Mouse (Mus musculus) MEL (cell line): Measurements from ENCODE around the gene Rnase12. TPM values are rescaled to one million over a fixed set of nuclear protein-coding genes. Genes with fewer than 3 reads are reported as not detected.

Experiments
- DNase-seq: peaks from one replicate; pipeline ENCODE4 v3.0.0; 2011; ENCODE audit warnings: low read depth, low spot score
- H3K27ac ChIP-seq: 2 replicates; pipeline ENCODE4 v1.5.1; 2012; ENCODE audit warnings: low read depth, mild to moderate bottlenecking, control low read depth, low read length, moderate library complexity; ENCODE audit not compliant: control insufficient read depth
- H3K27me3 ChIP-seq, 2 experiments: fragments of 150-350 bp in 1 of 2; sonication (generic) in 1 of 2; 2 replicates each; pipeline ENCODE4 v1.6.1; 2012; ENCODE audit warnings: low read length in 2 of 2, mild to moderate bottlenecking in 2 of 2, improper control_type of control experiment in 1 of 2, moderate library complexity in 1 of 2; ENCODE audit not compliant: insufficient read depth in 2 of 2, control insufficient read depth in 1 of 2
- H3K36me3 ChIP-seq, 2 experiments: 2 replicates each; pipeline ENCODE4 v1.6.1; 2012 to 2014; ENCODE audit warnings: low read length in 2 of 2, improper control_type of control experiment in 1 of 2, inconsistent platforms in 1 of 2, mild to moderate bottlenecking in 1 of 2; ENCODE audit not compliant: insufficient read depth in 2 of 2, control insufficient read depth in 1 of 2
- H3K4me1 ChIP-seq, 2 experiments: fragments of 150-350 bp in 1 of 2; sonication (generic) in 1 of 2; 2 replicates each; pipeline ENCODE4 v1.6.1; 2012; ENCODE audit warnings: low read length in 2 of 2, improper control_type of control experiment in 1 of 2, mild to moderate bottlenecking in 1 of 2; ENCODE audit not compliant: insufficient read depth in 2 of 2, control insufficient read depth in 1 of 2
- H3K4me3 ChIP-seq, 2 experiments: fragments of 150-350 bp in 1 of 2; sonication (generic) in 1 of 2; 2 replicates each; pipeline ENCODE4 v1.5.1; 2012; ENCODE audit warnings: low read depth in 2 of 2, low read length in 2 of 2, mild to moderate bottlenecking in 2 of 2, moderate library complexity in 2 of 2, control low read depth in 1 of 2, improper control_type of control experiment in 1 of 2; ENCODE audit not compliant: control insufficient read depth in 1 of 2, insufficient read depth in 1 of 2
- H3K79me2 ChIP-seq: 2 replicates; pipeline ENCODE4 v1.6.1; 2012; ENCODE audit warnings: mild to moderate bottlenecking, low read length, moderate library complexity; ENCODE audit not compliant: control insufficient read depth, poor library complexity, insufficient read depth
- H3K9ac ChIP-seq: 2 replicates; pipeline ENCODE4 v1.6.1; 2012; ENCODE audit warnings: low read depth, mild to moderate bottlenecking, control low read depth, low read length, moderate library complexity; ENCODE audit not compliant: control insufficient read depth, poor library complexity, severe bottlenecking
- H3K9me3 ChIP-seq: fragments of 150-350 bp; sonication (generic); replicated peaks from 2 replicates; pipeline ENCODE4 v1.6.1; 2012; ENCODE audit warnings: mild to moderate bottlenecking, low read length, improper control_type of control experiment, moderate library complexity; ENCODE audit not compliant: insufficient read depth
- CHD1 ChIP-seq: IDR thresholded peaks from 2 replicates; pipeline ENCODE4 v1.6.1; 2012; ENCODE audit warnings: low read depth, mild to moderate bottlenecking, inconsistent platforms, low read length, improper control_type of control experiment
- CTCF ChIP-seq, 3 experiments: IDR thresholded peaks in 2 of 3; conservative IDR thresholded peaks in 1 of 3; 2 replicates each; pipeline ENCODE4 v1.5.1; 2011 to 2012; ENCODE audit warnings: low read length in 3 of 3, low read depth in 2 of 3, mild to moderate bottlenecking in 2 of 3, improper control_type of control experiment in 1 of 3, inconsistent platforms in 1 of 3, mixed read lengths in 1 of 3, moderate library complexity in 1 of 3; ENCODE audit not compliant: control insufficient read depth in 1 of 3, insufficient read depth in 1 of 3, poor library complexity in 1 of 3, severe bottlenecking in 1 of 3
- E2F4 ChIP-seq: IDR thresholded peaks from 2 replicates; pipeline ENCODE4 v1.6.1; 2011; ENCODE audit warnings: low read depth, low read length, improper control_type of control experiment, borderline replicate concordance
- ELF1 ChIP-seq: IDR thresholded peaks from 2 replicates; pipeline ENCODE4 v1.6.1; 2014; ENCODE audit warnings: low read depth, mild to moderate bottlenecking, inconsistent platforms, low read length, improper control_type of control experiment, moderate library complexity
- EP300 ChIP-seq, 2 experiments: IDR thresholded peaks; 2 replicates each; pipeline ENCODE4 v1.6.1; 2011; ENCODE audit warnings: improper control_type of control experiment in 2 of 2, low read length in 2 of 2, low read depth in 1 of 2, mild to moderate bottlenecking in 1 of 2
- ETS1 ChIP-seq: IDR thresholded peaks from 2 replicates; pipeline ENCODE4 v1.6.1; 2012; ENCODE audit warnings: low read depth, mild to moderate bottlenecking, inconsistent platforms, low read length, improper control_type of control experiment, moderate library complexity
- HCFC1 ChIP-seq: IDR thresholded peaks from 2 replicates; pipeline ENCODE4 v1.6.1; 2012; ENCODE audit warnings: low read depth, mild to moderate bottlenecking, inconsistent platforms, low read length, improper control_type of control experiment, moderate library complexity
- JUND ChIP-seq: IDR thresholded peaks from 2 replicates; pipeline ENCODE4 v1.6.1; 2011; ENCODE audit warnings: low read depth, mild to moderate bottlenecking, improper control_type of control experiment, low read length
- KAT2A ChIP-seq: conservative IDR thresholded peaks from 2 replicates; pipeline ENCODE4 v1.6.1; 2012; ENCODE audit warnings: low read depth, low read length, improper control_type of control experiment, inconsistent platforms
- MXI1 ChIP-seq: IDR thresholded peaks from 2 replicates; pipeline ENCODE4 v1.6.1; 2011; ENCODE audit warnings: mild to moderate bottlenecking, low read depth, low read length, improper control_type of control experiment
- NELFE ChIP-seq: IDR thresholded peaks from 2 replicates; pipeline ENCODE4 v1.6.1; 2011; ENCODE audit warnings: low read depth, low read length, improper control_type of control experiment
- NRF1 ChIP-seq: IDR thresholded peaks from 2 replicates; pipeline ENCODE4 v1.6.1; 2014; ENCODE audit warnings: low read depth, mild to moderate bottlenecking, inconsistent platforms, low read length, improper control_type of control experiment, moderate library complexity; ENCODE audit not compliant: poor library complexity, insufficient read depth, severe bottlenecking
- POLR2AphosphoS5 ChIP-seq: IDR thresholded peaks from 2 replicates; pipeline ENCODE4 v1.6.1; 2012; ENCODE audit warnings: low read depth, borderline replicate concordance, mild to moderate bottlenecking, inconsistent platforms, low read length, moderate library complexity, mixed read lengths
- RCOR1 ChIP-seq: IDR thresholded peaks from 2 replicates; pipeline ENCODE4 v1.6.1; 2012; ENCODE audit warnings: low read depth, mild to moderate bottlenecking, inconsistent platforms, low read length, improper control_type of control experiment
- TAL1 ChIP-seq: IDR thresholded peaks from 2 replicates; pipeline ENCODE4 v1.6.1; 2012; ENCODE audit warnings: mild to moderate bottlenecking, inconsistent platforms, low read length, moderate library complexity, mixed read lengths
- TBP ChIP-seq: IDR thresholded peaks from 2 replicates; pipeline ENCODE4 v1.8.0; 2011; ENCODE audit warnings: low read depth, low read length, improper control_type of control experiment
- TCF12 ChIP-seq: IDR thresholded peaks from 2 replicates; pipeline ENCODE4 v1.6.1; 2014; ENCODE audit warnings: low read depth, mild to moderate bottlenecking, inconsistent platforms, low read length, improper control_type of control experiment, moderate library complexity
- USF1 ChIP-seq: IDR thresholded peaks from 2 replicates; pipeline ENCODE4 v1.6.1; 2014; ENCODE audit warnings: low read depth, mild to moderate bottlenecking, inconsistent platforms, low read length, improper control_type of control experiment, moderate library complexity
- ZKSCAN1 ChIP-seq: IDR thresholded peaks from 2 replicates; pipeline ENCODE4 v1.6.1; 2012; ENCODE audit warnings: low read depth, mild to moderate bottlenecking, inconsistent platforms, low read length, improper control_type of control experiment, moderate library complexity
- ZMIZ1 ChIP-seq: IDR thresholded peaks from 2 replicates; pipeline ENCODE4 v1.6.1; 2012; ENCODE audit warnings: low read depth, mild to moderate bottlenecking, inconsistent platforms, low read length, improper control_type of control experiment, moderate library complexity
- ZNF384 ChIP-seq: IDR thresholded peaks from 2 replicates; pipeline ENCODE4 v1.6.1; 2012; ENCODE audit warnings: low read depth, mild to moderate bottlenecking, inconsistent platforms, low read length, improper control_type of control experiment
- polyA plus RNA-seq, 2 experiments: library from polyadenylated mRNA; stranded (reverse) in 1 of 2; unstranded in 1 of 2; fragments of >175 nt in 1 of 2; fragments of >200 nt in 1 of 2; gene quantifications; 2 replicates each; pipeline versions ENCODE4 v1.2.1 to v1.2.4; 2012; ENCODE audit warnings: low replicate concordance in 2 of 2, low read depth in 1 of 2; ENCODE audit not compliant: insufficient read length in 2 of 2, insufficient read depth in 1 of 2, missing spikeins in 1 of 2
- total RNA-seq: library from RNA; depleted of rRNA; stranded (reverse); fragments of 300-350 nt; gene quantifications from 2 replicates; pipeline ENCODE4 v1.2.3, GENCODE M21; 2012

The Rnase12 gene
- total and polyA plus RNA-seq, 3 experiments: not detected

DNA sequence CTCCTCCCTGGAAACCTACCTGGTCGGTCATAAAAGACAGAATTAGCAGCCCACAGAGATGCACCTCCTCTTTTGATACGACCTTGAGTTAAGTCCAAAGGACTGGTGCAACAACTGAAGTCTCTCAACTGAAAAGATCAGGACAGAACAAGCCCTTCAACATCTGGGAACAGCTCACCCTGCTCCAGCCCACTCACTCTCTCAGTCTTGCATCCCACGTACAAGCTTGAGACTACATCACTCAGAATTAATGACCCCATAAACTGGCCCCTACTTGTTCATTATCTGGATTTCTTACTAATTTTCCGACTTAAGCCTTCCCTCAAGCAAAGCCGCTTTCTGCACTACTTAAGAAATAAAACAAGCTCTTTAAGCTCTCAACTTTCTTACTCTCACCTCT lies 4.3 kb downstream of the Rnase12 start (continued):
- TF ChIP-seq E2F4 (no peak), MXI1 (no peak), RCOR1 (no peak), TCF12 (no peak), KAT2A (no peak), ZMIZ1 (no peak)
- TF ChIP-seq, all 39 proteins: peak for 0

- Histone ChIP-seq H3K36me3 (no peaks in the 10 kb centered on the region), H3K4me3 (no peak overlapping the region)
- TF ChIP-seq CHD1: no peak
- no peak for TF ChIP-seq HCFC1
- no peak for TF ChIP-seq ZNF384
- TF ChIP-seq NRF1: no peak
- no peak for TF ChIP-seq ELF1
- TF ChIP-seq ETS1: no peak
- no peak for TF ChIP-seq CTCF (IDR thresholded peaks at IDR 0.05 in 2 of 3, conservative IDR thresholded peaks at IDR 0.05 in 1 of 3; ENCODE audit: control insufficient read depth in 1 of 3, insufficient read depth in 1 of 3, low read depth in 2 of 3, low read length in 3 of 3, poor library complexity in 1 of 3, severe bottlenecking in 1 of 3)
- TF ChIP-seq TAL1: no peak
- no peak for TF ChIP-seq MXI1
- no peak for TF ChIP-seq TBP
- TF ChIP-seq JUND: no peak
- no peak for TF ChIP-seq ZKSCAN1
- TF ChIP-seq EP300 (IDR thresholded peaks at IDR 0.05; ENCODE audit: low read depth in 1 of 2, low read length in 2 of 2): no peak
- TF ChIP-seq KAT2A: no peak
- no peak for TF ChIP-seq NELFE
- no peak for TF ChIP-seq USF1
- no peak for TF ChIP-seq POLR2AphosphoS5
These were observed 5.5 kb downstream of the Rnase12 start for GRCm38 (mm10) chr14:51051941-51052340.

More at GRCm38 (mm10) chr14:51051941-51052340, 5.5 kb downstream of the Rnase12 start:
- no peak overlapping the region for H3K27ac ChIP-seq
- no peaks in the 10 kb centered on the region for H3K9me3 ChIP-seq
- no peaks in the 10 kb centered on the region for H3K79me2 ChIP-seq
- no peak overlapping the region for H3K9ac ChIP-seq
- DNase-seq: no peak
- H3K27me3 ChIP-seq: peaks cover 0 to 6% of the 10 kb centered on the region in 2 experiments; a peak in 3 of 4 replicates
- H3K4me1 ChIP-seq: no peaks in the 10 kb centered on the region
